Mouse (Mus musculus) liver, embryonic 11.5 days (tissue): ENCODE results near the gene Cox4i2. TPM values are rescaled to one million over a fixed set of nuclear protein-coding genes. Genes with fewer than 3 reads are reported as not detected.

Experiments
- ATAC-seq: fragments of 200-750 bp; cut with Nextera tagmentation; replicated peaks from 2 replicates; pipeline ENCODE4 v1.8.0; 2017; ENCODE audit warnings: moderate number of reproducible peaks, mild to moderate bottlenecking, moderate TSS enrichment, moderate library complexity; ENCODE audit not compliant: low FRiP score
- DNase-seq: peaks from one replicate; pipeline ENCODE4 v3.0.0-alpha.2; 2017; ENCODE audit warnings: low spot score
- H3K27ac ChIP-seq: fragments of 300-500 bp; sonication (generic); 2 replicates; pipeline ENCODE4 v1.5.1; 2014; ENCODE audit warnings: mild to moderate bottlenecking, low read depth, low read length, control low read depth
- H3K27me3 ChIP-seq: fragments of 300-500 bp; sonication (generic); replicated peaks from 2 replicates; pipeline ENCODE4 v1.6.1; 2014; ENCODE audit warnings: low read length, mixed read lengths; ENCODE audit not compliant: control insufficient read depth, insufficient read depth
- H3K36me3 ChIP-seq: fragments of 300-500 bp; sonication (generic); 2 replicates; pipeline ENCODE4 v1.6.1; 2014; ENCODE audit warnings: mild to moderate bottlenecking, low read length, moderate library complexity, mixed read lengths; ENCODE audit not compliant: control insufficient read depth, insufficient read depth
- H3K4me1 ChIP-seq: fragments of 300-500 bp; sonication (generic); replicated peaks from 2 replicates; pipeline ENCODE4 v1.6.1; 2014; ENCODE audit warnings: low read length, mixed read lengths; ENCODE audit not compliant: control insufficient read depth, insufficient read depth
- H3K4me2 ChIP-seq: fragments of 300-500 bp; sonication (generic); 2 replicates; pipeline ENCODE4 v1.6.1; 2014; ENCODE audit warnings: mild to moderate bottlenecking, control low read depth, moderate library complexity
- H3K4me3 ChIP-seq: fragments of 300-500 bp; sonication (generic); 2 replicates; pipeline ENCODE4 v1.5.1; 2014; ENCODE audit warnings: low read depth, low read length, control low read depth
- H3K9ac ChIP-seq: fragments of 300-500 bp; sonication (generic); 2 replicates; pipeline ENCODE4 v1.6.1; 2014; ENCODE audit warnings: low read depth, low read length, control low read depth
- H3K9me3 ChIP-seq: fragments of 300-500 bp; sonication (generic); 2 replicates; pipeline ENCODE4 v1.6.1; 2016; ENCODE audit warnings: low read length, inconsistent platforms, mixed read lengths; ENCODE audit not compliant: control insufficient read depth
- WGBS: fragments of 180-500 bp; shearing (Covaris S2); extraction: QIAGEN DNeasy Blood & Tissue Kit; methylation state at CpG from one replicate; pipeline ENCODE4 v1.1.7; 2014; 5-methylcytosine and 5-hydroxymethylcytosine counted together
- polyA plus RNA-seq: library from polyadenylated mRNA; unstranded; fragments of >200 nt; fragmentation: Nextera tagmentation; extraction: Ambion mirVana; gene quantifications from 2 replicates; pipeline ENCODE4 v1.2.1, GENCODE M21; 2014

The Cox4i2 gene
- polyA plus RNA-seq, 1 experiment from 2014 or later: 8.5 TPM

GRCm38 (mm10) chr2:152781031-152781711 is 27.2 kb downstream of the Cox4i2 start:
- no peak overlapping the region for H3K9ac ChIP-seq
- H3K36me3 ChIP-seq: no peaks in the 10 kb centered on the region; the same call in 1 of the 2 replicates
- no peak overlapping the region for H3K4me3 ChIP-seq
- WGBS: 78% methylated on average over 3 of the region's 3 CpGs
- no peaks in the 10 kb centered on the region for H3K9me3 ChIP-seq
- H3K27ac ChIP-seq: no peak overlapping the region
- DNase-seq: no peak
- ATAC-seq: no peak
- H3K27me3 ChIP-seq: no peaks in the 10 kb centered on the region
- H3K4me1 ChIP-seq: peaks cover 26% of the 10 kb centered on the region
- no peak overlapping the region for H3K4me2 ChIP-seq

- no peak overlapping the region for H3K4me3 ChIP-seq
- H3K4me2 ChIP-seq: no peak overlapping the region
- 55% methylated on average over 5 of the region's 5 CpGs for WGBS
- no peaks in the 10 kb centered on the region for H3K27me3 ChIP-seq
- H3K4me1 ChIP-seq: peaks cover 38% of the 10 kb centered on the region
- H3K36me3 ChIP-seq: no peaks in the 10 kb centered on the region; the same call in 1 of the 2 replicates
- DNase-seq (no peak), ATAC-seq (no peak)
- no peaks in the 10 kb centered on the region for H3K9me3 ChIP-seq
- no peak overlapping the region for H3K27ac ChIP-seq
- H3K9ac ChIP-seq: no peak overlapping the region
Measured at GRCm38 (mm10) chr2:152782656-152783055, 28.7 kb downstream of the Cox4i2 start.

GRCm38 (mm10) chr2:152783241-152783640 is 29.3 kb downstream of the Cox4i2 start:
- ATAC-seq (no peak), DNase-seq (no peak)
- Histone ChIP-seq H3K27me3 (no peaks in the 10 kb centered on the region), H3K4me1 (peaks cover 43% of the 10 kb centered on the region), H3K27ac (no peak overlapping the region), H3K4me3 (no peak overlapping the region), H3K4me2 (no peak overlapping the region), H3K9me3 (no peaks in the 10 kb centered on the region), H3K36me3 (no peaks in the 10 kb centered on the region; the same call in 1 of the 2 replicates), H3K9ac (no peak overlapping the region)
- 79% methylated on average over 5 of the region's 5 CpGs for WGBS

- 91% methylated on average over 8 of the region's 8 CpGs for WGBS
- H3K27me3 ChIP-seq: no peaks in the 10 kb centered on the region
- H3K27ac ChIP-seq: no peak overlapping the region; the same call in 1 of the 2 replicates
- ATAC-seq (no peak), DNase-seq (no peak)
- peaks cover 55% of the 10 kb centered on the region for H3K4me1 ChIP-seq
- no peak overlapping the region for H3K9ac ChIP-seq
- no peak overlapping the region for H3K4me2 ChIP-seq
- no peaks in the 10 kb centered on the region for H3K36me3 ChIP-seq
- no peaks in the 10 kb centered on the region for H3K9me3 ChIP-seq
- H3K4me3 ChIP-seq: no peak overlapping the region
Measured at GRCm38 (mm10) chr2:152784640-152785039, 30.7 kb downstream of the Cox4i2 start.

GRCm38 (mm10) chr2:152785446-152786350 is 31.7 kb downstream of the Cox4i2 start:
- Histone ChIP-seq H3K4me2 (peak overlapping the region; percentile 39), H3K27me3 (no peaks in the 10 kb centered on the region), H3K9me3 (no peaks in the 10 kb centered on the region), H3K36me3 (0 out of 2 replicates have a peak, but pooled peaks cover 3% of the 10 kb centered on the region), H3K9ac (peak overlapping the region; percentile 39), H3K27ac (peak overlapping the region; percentile 63), H3K4me1 (peaks cover 65% of the 10 kb centered on the region), H3K4me3 (no peak overlapping the region)
- no peak for ATAC-seq
- DNase-seq: no peak
- 32% methylated on average over 18 of the region's 18 CpGs for WGBS

- ATAC-seq: no peak
- no peak for DNase-seq
- Histone ChIP-seq H3K4me1 (peaks cover 78% of the 10 kb centered on the region), H3K9ac (no peak overlapping the region), H3K27me3 (no peaks in the 10 kb centered on the region), H3K27ac (no peak overlapping the region), H3K36me3 (0 out of 2 replicates have a peak, but pooled peaks cover 3% of the 10 kb centered on the region), H3K4me2 (no peak overlapping the region), H3K9me3 (no peaks in the 10 kb centered on the region), H3K4me3 (no peak overlapping the region)
- WGBS: 94% methylated on average over 2 of the region's 2 CpGs
Measured at GRCm38 (mm10) chr2:152787136-152787535, 33.2 kb downstream of the Cox4i2 start.

- WGBS: 82% methylated on average over 6 of the region's 6 CpGs
- Histone ChIP-seq H3K36me3 (0 out of 2 replicates have a peak, but pooled peaks cover 3% of the 10 kb centered on the region), H3K4me3 (no peak overlapping the region), H3K4me2 (no peak overlapping the region), H3K9ac (no peak overlapping the region), H3K27me3 (no peaks in the 10 kb centered on the region), H3K4me1 (peaks cover 80% of the 10 kb centered on the region), H3K27ac (peak overlapping the region; percentile 100), H3K9me3 (no peaks in the 10 kb centered on the region)
- no peak for DNase-seq
- ATAC-seq: no peak
Measured at GRCm38 (mm10) chr2:152787543-152787942, 33.6 kb downstream of the Cox4i2 start.

GRCm38 (mm10) chr2:152788892-152789421 is 35.0 kb downstream of the Cox4i2 start:
- Histone ChIP-seq H3K9ac (peak overlapping the region; percentile 72), H3K4me2 (peak overlapping the region; percentile 94), H3K9me3 (no peaks in the 10 kb centered on the region), H3K36me3 (0 out of 2 replicates have a peak, but pooled peaks cover 3% of the 10 kb centered on the region), H3K4me1 (peaks cover 85% of the 10 kb centered on the region), H3K4me3 (peak overlapping the region; percentile 35), H3K27me3 (no peaks in the 10 kb centered on the region), H3K27ac (peak overlapping the region; percentile 100)
- DNase-seq (peak; percentile 78), ATAC-seq (peak; percentile 92)
- 29% methylated on average over 6 of the region's 6 CpGs for WGBS
